Mouse (Mus musculus): ENCODE data around the gene Slc45a1. TPM values are rescaled to one million over a fixed set of nuclear protein-coding genes. Genes with fewer than 3 reads are reported as not detected.

The Slc45a1 gene
- total RNA-seq, 2 experiments from 2014 or later = 49.1 to 49.4 TPM

DNA sequence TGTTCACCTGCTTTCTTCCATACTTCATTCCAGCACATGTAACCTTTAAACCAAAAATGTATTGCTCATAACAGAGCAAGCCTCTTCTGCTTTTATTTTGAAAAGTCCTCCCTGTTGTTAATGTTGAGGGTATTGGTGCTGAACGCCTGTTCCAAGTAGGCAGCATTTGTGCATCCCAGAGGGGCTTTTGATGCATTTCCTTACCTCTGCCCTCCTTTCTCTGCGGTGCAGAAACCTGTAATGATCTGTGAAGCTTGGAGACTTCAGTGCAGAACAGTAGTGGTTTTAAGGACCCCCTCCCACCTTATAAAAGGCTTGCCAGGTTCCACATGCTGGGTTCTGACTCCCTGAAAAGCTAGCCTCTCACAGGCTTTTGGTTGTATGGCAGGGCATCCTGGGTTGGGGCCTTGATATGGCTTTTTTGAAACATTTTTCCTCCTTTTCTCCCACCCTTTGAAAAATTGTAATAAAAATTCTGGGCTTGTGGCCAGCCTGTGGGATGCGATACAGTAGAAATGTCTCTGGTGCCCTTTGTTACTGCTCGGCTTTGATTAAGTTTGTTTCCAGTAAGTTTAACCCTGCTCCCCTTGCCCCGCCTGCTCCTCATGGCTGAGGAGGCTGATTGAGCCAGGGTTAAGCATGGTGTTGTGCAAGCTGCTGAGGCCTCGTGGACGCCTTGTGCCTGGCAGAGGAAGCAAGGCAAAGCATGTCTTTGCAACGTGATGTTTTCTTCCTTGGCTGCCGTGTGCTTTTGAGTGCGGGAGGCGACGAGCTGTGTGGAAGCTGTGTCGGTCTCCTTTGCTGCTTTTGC lies 68.8 kb downstream of the Slc45a1 start:
- DNase-seq (ENCODE audit: low spot score in 2 of 2) = peak; percentile 60 to 73

DNA sequence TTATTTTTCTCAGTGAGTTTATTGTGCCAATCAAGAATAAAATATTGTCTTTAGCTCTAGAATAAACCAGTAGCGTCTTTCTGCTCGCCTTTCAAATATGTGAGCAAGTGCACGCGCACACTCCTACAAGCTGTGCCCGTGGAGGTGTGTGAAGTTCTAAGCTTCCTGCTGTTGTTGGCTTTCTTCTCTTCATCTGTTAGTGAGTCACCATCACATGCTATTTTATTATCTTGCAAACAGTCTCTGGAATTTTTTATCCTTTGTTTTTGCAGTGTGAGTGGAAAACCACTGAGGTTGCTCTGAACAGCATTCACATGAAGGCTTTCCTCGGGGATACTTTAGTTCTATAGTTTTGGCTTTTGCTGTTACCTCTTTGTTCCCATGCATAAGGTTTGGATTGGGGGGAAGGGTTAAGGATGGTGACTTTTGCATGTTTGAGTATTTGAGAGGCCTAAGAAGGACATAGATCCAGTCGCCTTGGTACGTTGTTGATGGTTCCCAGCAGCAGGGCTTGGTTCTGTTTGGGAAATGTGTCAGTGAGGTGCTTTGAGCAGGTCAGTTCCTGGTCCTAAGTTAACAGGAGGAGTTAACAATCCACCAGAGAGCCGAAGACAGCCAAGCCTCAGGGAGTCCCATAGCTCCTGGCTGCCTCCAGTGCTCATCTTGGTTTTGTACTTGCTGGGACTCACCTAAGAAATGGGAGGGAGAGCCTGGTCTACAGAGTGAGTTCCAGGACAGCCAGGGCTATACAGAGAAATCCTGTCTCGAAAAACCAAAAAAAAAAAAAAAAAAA lies 69.8 kb downstream of the Slc45a1 start:
- DNase-seq (ENCODE audit: low spot score in 2 of 2) = peak; percentile 36 to 54

Other genes starting within 250 kb of the Slc45a1 start
- gene Errfi1, start 201.7 kb upstream of the Slc45a1 start, total RNA-seq (2021) = 10 to 100 TPM; 29.7 to 32.6 TPM